Mouse (Mus musculus): Measurements from ENCODE around the gene Zbtb16. TPM values are rescaled to one million over a fixed set of nuclear protein-coding genes. Genes with fewer than 3 reads are reported as not detected.

Zbtb16 gene
- total and polyA plus RNA-seq, 3 experiments, result 0.04 to 0.72 TPM; not detected in 1

GRCm38 (mm10) chr9:48759098-48759497, 76.9 kb downstream of the Zbtb16 start:
- Histone ChIP-seq H3K9ac (ENCODE audit: control insufficient read depth, low read depth, low read length, poor library complexity, severe bottlenecking) (no peak overlapping the region), H3K4me1 (ENCODE audit: control insufficient read depth in 1 of 2, insufficient read depth in 2 of 2, low read length in 2 of 2) (peaks cover 0 to 4% of the 10 kb centered on the region in 2 experiments; a peak in 1 of 4 replicates), H3K4me3 (ENCODE audit: control insufficient read depth in 1 of 2, insufficient read depth in 1 of 2, low read depth in 2 of 2, low read length in 2 of 2) (no peak overlapping the region), H3K27me3 (ENCODE audit: control insufficient read depth in 1 of 2, insufficient read depth in 2 of 2, low read length in 2 of 2) (no peaks in the 10 kb centered on the region), H3K79me2 (ENCODE audit: control insufficient read depth, insufficient read depth, low read length, poor library complexity) (no peaks in the 10 kb centered on the region), H3K27ac (ENCODE audit: control insufficient read depth, low read depth, low read length) (no peak overlapping the region), H3K9me3 (replicated peaks; ENCODE audit: insufficient read depth, low read length) (no peaks in the 10 kb centered on the region), H3K36me3 (ENCODE audit: control insufficient read depth in 1 of 2, insufficient read depth in 2 of 2, low read length in 2 of 2) (no peaks in the 10 kb centered on the region)
- TF ChIP-seq CHD1 (IDR thresholded peaks at IDR 0.05; ENCODE audit: low read depth, low read length), result no peak
- no peak for TF ChIP-seq RAD21 (IDR thresholded peaks at IDR 0.05; ENCODE audit: low read depth, low read length)
- TF ChIP-seq MYB (IDR thresholded peaks at IDR 0.05; ENCODE audit: low read depth, low read length), result no peak
- no peak for TF ChIP-seq MAFK (IDR thresholded peaks at IDR 0.05; ENCODE audit: borderline replicate concordance, low read depth, low read length)
- no peak for TF ChIP-seq MXI1 (IDR thresholded peaks at IDR 0.05; ENCODE audit: low read depth, low read length)
- TF ChIP-seq SIN3A (IDR thresholded peaks at IDR 0.05; ENCODE audit: low read length), result no peak
- no peak for TF ChIP-seq MAX (IDR thresholded peaks at IDR 0.05; ENCODE audit: low read length)
- TF ChIP-seq TCF12 (IDR thresholded peaks at IDR 0.05; ENCODE audit: low read depth, low read length), result no peak
- no peak for TF ChIP-seq CTCF (IDR thresholded peaks at IDR 0.05 in 2 of 3, conservative IDR thresholded peaks at IDR 0.05 in 1 of 3; ENCODE audit: control insufficient read depth in 1 of 3, insufficient read depth in 1 of 3, low read depth in 2 of 3, low read length in 3 of 3, poor library complexity in 1 of 3, severe bottlenecking in 1 of 3)
- TF ChIP-seq GABPA (IDR thresholded peaks at IDR 0.05; ENCODE audit: low read depth, low read length), result no peak
- no peak for TF ChIP-seq UBTF (IDR thresholded peaks at IDR 0.05; ENCODE audit: borderline replicate concordance, insufficient read depth, low read depth, low read length)
- TF ChIP-seq KAT2A (conservative IDR thresholded peaks at IDR 0.05; ENCODE audit: low read depth, low read length), result no peak
- TF ChIP-seq NRF1 (IDR thresholded peaks at IDR 0.05; ENCODE audit: insufficient read depth, low read depth, low read length, poor library complexity, severe bottlenecking), result no peak
- TF ChIP-seq POLR2A (IDR thresholded peaks at IDR 0.05; ENCODE audit: control insufficient read depth in 1 of 2, insufficient read depth in 1 of 2, low read depth in 1 of 2, low read length in 2 of 2, poor library complexity in 1 of 2), result no peak
- TF ChIP-seq ETS1 (IDR thresholded peaks at IDR 0.05; ENCODE audit: low read depth, low read length), result no peak
- TF ChIP-seq RCOR1 (IDR thresholded peaks at IDR 0.05; ENCODE audit: low read depth, low read length), result no peak
- no peak for TF ChIP-seq POLR2AphosphoS5 (IDR thresholded peaks at IDR 0.05; ENCODE audit: borderline replicate concordance, low read depth, low read length)
- no peak for DNase-seq (ENCODE audit: low read depth, low spot score)

GRCm38 (mm10) chr9:48757650-48758580, 78.1 kb downstream of the Zbtb16 start:
- TF ChIP-seq JUND (IDR thresholded peaks at IDR 0.05; ENCODE audit: low read depth, low read length) (no peak), USF1 (IDR thresholded peaks at IDR 0.05; ENCODE audit: low read depth, low read length) (no peak), CHD2 (IDR thresholded peaks at IDR 0.05; ENCODE audit: low read length) (no peak), E2F4 (IDR thresholded peaks at IDR 0.05; ENCODE audit: borderline replicate concordance, low read depth, low read length) (no peak), CTCF (IDR thresholded peaks at IDR 0.05 in 2 of 3, conservative IDR thresholded peaks at IDR 0.05 in 1 of 3; ENCODE audit: control insufficient read depth in 1 of 3, insufficient read depth in 1 of 3, low read depth in 2 of 3, low read length in 3 of 3, poor library complexity in 1 of 3, severe bottlenecking in 1 of 3) (no peak), MAZ (IDR thresholded peaks at IDR 0.05; ENCODE audit: low read depth, low read length) (no peak), MEF2A (IDR thresholded peaks at IDR 0.05; ENCODE audit: extremely low read depth, insufficient replicate concordance, low read depth, low read length, poor library complexity, severe bottlenecking) (no peak), ZNF384 (IDR thresholded peaks at IDR 0.05; ENCODE audit: low read depth, low read length) (no peak), MXI1 (IDR thresholded peaks at IDR 0.05; ENCODE audit: low read depth, low read length) (no peak)
- H3K36me3 ChIP-seq (ENCODE audit: control insufficient read depth in 1 of 2, insufficient read depth in 2 of 2, low read length in 2 of 2), result no peaks in the 10 kb centered on the region
- H3K4me3 ChIP-seq (ENCODE audit: control insufficient read depth in 1 of 2, insufficient read depth in 1 of 2, low read depth in 2 of 2, low read length in 2 of 2), result no peak overlapping the region
- H3K9ac ChIP-seq (ENCODE audit: control insufficient read depth, low read depth, low read length, poor library complexity, severe bottlenecking), result no peak overlapping the region
- no peak for DNase-seq (ENCODE audit: low read depth, low spot score)
- no peaks in the 10 kb centered on the region for H3K79me2 ChIP-seq (ENCODE audit: control insufficient read depth, insufficient read depth, low read length, poor library complexity)
- H3K4me1 ChIP-seq (ENCODE audit: control insufficient read depth in 1 of 2, insufficient read depth in 2 of 2, low read length in 2 of 2), result peaks cover 0 to 4% of the 10 kb centered on the region in 2 experiments; a peak in 1 of 4 replicates
- no peaks in the 10 kb centered on the region for H3K27me3 ChIP-seq (ENCODE audit: control insufficient read depth in 1 of 2, insufficient read depth in 2 of 2, low read length in 2 of 2)
- H3K27ac ChIP-seq (ENCODE audit: control insufficient read depth, low read depth, low read length), result no peak overlapping the region
- no peaks in the 10 kb centered on the region for H3K9me3 ChIP-seq (replicated peaks; ENCODE audit: insufficient read depth, low read length)
